Mouse (Mus musculus) testis, adult 2 months (tissue): ENCODE data around the gene Ttc22.

Source experiments
- CTCF ChIP-seq: fragments of 200-500 bp; IDR thresholded peaks from 2 replicates; pipeline ENCODE4 v1.5.1; 2012; ENCODE audit warnings: low read depth, mild to moderate bottlenecking, inconsistent platforms, low read length, moderate library complexity; ENCODE audit not compliant: control insufficient read depth, insufficient read depth, insufficient replicate concordance
- POLR2A ChIP-seq: fragments of 200-500 bp; IDR thresholded peaks from 2 replicates; pipeline ENCODE4 v1.6.1; 2012; ENCODE audit warnings: low read depth, mild to moderate bottlenecking, inconsistent platforms, low read length, moderate library complexity; ENCODE audit not compliant: control insufficient read depth

GRCm38 (mm10) chr4:106599415-106599814 lies 22.8 kb upstream of the Ttc22 start:
- TF ChIP-seq POLR2A (no peak), CTCF (no peak)
